Mouse (Mus musculus) heart, postnatal 0 days (tissue): ENCODE data around the gene Wwp2. TPM values are rescaled to one million over a fixed set of nuclear protein-coding genes. Genes with fewer than 3 reads are reported as not detected.
A peak's percentile ranks its signal among the peaks of the same experiment; 100 is the strongest.

ENCODE experiments used
- ATAC-seq: fragments of 200-750 bp; cut with Nextera tagmentation; 2 replicates; pipeline ENCODE4 v1.8.0; 2017; ENCODE audit warnings: low read depth, moderate number of reproducible peaks, moderate library complexity; ENCODE audit not compliant: insufficient read depth
- DNase-seq: peaks from one replicate; pipeline ENCODE4 v3.0.0-alpha.2; 2016; ENCODE audit warnings: low spot score
- H3K27ac ChIP-seq: fragments of 300-500 bp; sonication (generic); 2 replicates; pipeline ENCODE4 v1.5.1; 2014; ENCODE audit warnings: low read depth, mild to moderate bottlenecking
- H3K27me3 ChIP-seq: fragments of 300-500 bp; sonication (generic); 2 replicates; pipeline ENCODE4 v1.6.1; 2014; ENCODE audit warnings: low read length, mixed read lengths; ENCODE audit not compliant: control insufficient read depth, insufficient read depth
- H3K36me3 ChIP-seq: fragments of 300-500 bp; sonication (generic); replicated peaks from 2 replicates; pipeline ENCODE4 v1.6.1; 2014; ENCODE audit warnings: low read length, mixed read lengths; ENCODE audit not compliant: control insufficient read depth, insufficient read depth
- H3K4me1 ChIP-seq: fragments of 300-500 bp; sonication (generic); 2 replicates; pipeline ENCODE4 v1.6.1; 2014; ENCODE audit warnings: antibody characterized with exemption; ENCODE audit not compliant: control insufficient read depth, insufficient read depth
- H3K4me2 ChIP-seq: fragments of 300-500 bp; sonication (generic); 2 replicates; pipeline ENCODE4 v1.6.1; 2014; ENCODE audit warnings: low read depth, mild to moderate bottlenecking, low read length, moderate library complexity
- H3K4me3 ChIP-seq: fragments of 300-500 bp; sonication (generic); 2 replicates; pipeline ENCODE4 v1.5.1; 2014; ENCODE audit warnings: low read depth, low read length
- H3K9ac ChIP-seq: fragments of 300-500 bp; sonication (generic); replicated peaks from 2 replicates; pipeline ENCODE4 v1.6.1; 2014; ENCODE audit warnings: low read depth, low read length, mixed read lengths
- H3K9me3 ChIP-seq: fragments of 300-500 bp; sonication (generic); replicated peaks from 2 replicates; pipeline ENCODE4 v1.6.1; 2016; ENCODE audit warnings: low read length; ENCODE audit not compliant: control insufficient read depth
- CTCF ChIP-seq: IDR thresholded peaks from 2 replicates; pipeline ENCODE4 v1.5.1; 2016; ENCODE audit warnings: antibody characterized with exemption, control low read depth, low read depth
- EP300 ChIP-seq: IDR thresholded peaks from 2 replicates; pipeline ENCODE4 v1.6.1; 2016; ENCODE audit warnings: antibody characterized with exemption, low read depth
- WGBS: fragments of 180-500 bp; shearing (Covaris S2); extraction: QIAGEN DNeasy Blood & Tissue Kit; methylation state at CpG from one replicate; pipeline ENCODE4 v1.1.7; 2014; 5-methylcytosine and 5-hydroxymethylcytosine counted together
- polyA plus RNA-seq: library from polyadenylated mRNA; unstranded; fragments of >200 nt; fragmentation: Nextera tagmentation; extraction: Ambion mirVana; gene quantifications from 2 replicates; pipeline ENCODE4 v1.2.1, GENCODE M21; 2015
- total RNA-seq: library from RNA; depleted of rRNA; stranded (reverse); fragments of >200 nt; gene quantifications from 2 replicates; pipeline ENCODE4 v1.2.3, GENCODE M21; 2014; ENCODE audit warnings: low replicate concordance

Gene Wwp2
- total and polyA plus RNA-seq, 2 experiments from 2014 or later = 20.4 to 40.5 TPM

DNA sequence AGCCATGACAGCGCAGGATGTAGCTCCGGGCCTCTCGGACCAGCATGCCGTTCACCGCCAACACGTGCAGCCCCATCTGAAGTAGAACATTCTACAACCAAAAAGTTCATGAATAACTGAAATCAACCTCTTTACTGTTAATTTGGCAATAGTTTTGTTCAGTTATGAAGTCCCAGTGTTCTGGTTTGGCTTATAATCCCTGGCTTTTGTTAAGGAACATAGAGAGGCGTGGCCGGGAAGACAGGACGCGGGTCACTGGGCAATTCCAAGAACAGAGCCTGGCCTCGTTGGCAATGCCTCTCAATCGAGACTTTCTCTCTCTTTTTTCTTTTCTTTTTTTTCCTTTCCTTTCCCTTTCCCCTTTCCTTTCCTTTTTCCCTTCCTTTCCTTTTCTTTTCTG, 19.2 kb upstream of the Wwp2 start:
- no peaks in the 10 kb centered on the region for H3K27me3 ChIP-seq
- WGBS = 90% methylated on average over 12 of the region's 12 CpGs
- DNase-seq (no peak), ATAC-seq (no peak)
- H3K9ac ChIP-seq = no peak overlapping the region
- H3K9me3 ChIP-seq = no peaks in the 10 kb centered on the region
- H3K36me3 ChIP-seq = peaks cover 96% of the 10 kb centered on the region
- no peaks in the 10 kb centered on the region for H3K4me1 ChIP-seq
- H3K4me3 ChIP-seq = no peak overlapping the region
- no peak overlapping the region for H3K4me2 ChIP-seq
- TF ChIP-seq CTCF (no peak), EP300 (no peak)
- no peak overlapping the region for H3K27ac ChIP-seq

DNA sequence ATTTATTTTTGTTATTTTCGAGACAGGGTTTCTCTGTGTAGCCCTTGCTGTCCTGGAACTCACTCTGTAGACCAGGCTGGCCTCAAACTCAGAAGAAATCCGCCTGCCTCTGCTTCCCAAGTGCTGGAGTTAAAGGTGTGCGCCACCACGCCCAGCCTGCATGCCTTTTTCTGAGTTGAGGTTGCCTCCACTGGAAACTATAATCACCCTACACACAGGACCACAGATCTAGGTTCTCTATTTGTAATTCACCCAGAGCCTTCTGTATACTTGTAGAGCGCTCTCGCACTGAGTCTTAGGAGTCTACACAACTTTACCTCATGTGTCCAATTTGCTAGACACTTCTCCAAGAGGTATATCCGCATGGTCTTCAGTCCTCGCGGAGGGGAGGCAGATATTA, 12.0 kb upstream of the Wwp2 start:
- peak overlapping the region; percentile 65 for H3K27ac ChIP-seq
- H3K4me2 ChIP-seq = peak overlapping the region; percentile 87
- no peaks in the 10 kb centered on the region for H3K9me3 ChIP-seq
- H3K9ac ChIP-seq = peak overlapping the region; percentile 80
- DNase-seq (no peak), ATAC-seq (0 out of 2 replicates have a peak, but pooled peaks have one; percentile 2)
- peaks cover 37% of the 10 kb centered on the region for H3K36me3 ChIP-seq
- peaks cover 9% of the 10 kb centered on the region; the same call in 1 of the 2 replicates for H3K4me1 ChIP-seq
- no peaks in the 10 kb centered on the region for H3K27me3 ChIP-seq
- WGBS = 24% methylated on average over 9 of the region's 9 CpGs
- peak overlapping the region; percentile 62 for H3K4me3 ChIP-seq
- TF ChIP-seq EP300 = no peak
- TF ChIP-seq CTCF = no peak

DNA sequence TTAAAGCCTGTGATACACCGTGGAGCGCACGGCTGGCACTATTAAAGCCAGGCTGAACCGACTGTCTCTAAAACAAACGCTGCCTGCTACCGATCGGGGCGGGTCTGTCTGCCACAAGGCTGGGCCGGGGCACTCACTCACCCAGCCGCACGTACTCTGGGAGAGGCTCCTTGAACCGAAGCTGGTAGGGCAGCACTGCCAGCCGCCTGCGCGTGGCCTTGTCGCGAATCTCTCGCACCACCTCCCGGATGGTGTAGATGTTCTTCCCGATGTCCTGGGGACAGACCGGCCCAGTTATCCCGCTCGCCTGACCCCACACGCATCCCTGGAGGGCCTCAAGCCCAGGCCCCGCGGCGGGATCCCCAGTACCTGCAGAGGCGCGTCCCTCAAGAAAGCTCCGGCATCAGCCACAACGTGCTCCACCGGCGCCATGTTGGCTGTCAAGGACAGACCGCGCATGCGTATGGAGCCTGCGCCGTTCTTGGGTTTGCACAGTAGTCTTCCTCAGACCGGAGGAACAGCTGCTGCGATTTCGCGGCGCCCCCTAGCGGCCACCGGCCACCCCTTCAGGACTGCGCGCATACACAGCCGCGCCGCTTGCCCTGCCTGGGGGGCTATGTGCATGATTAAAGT, 11.5 kb upstream of the Wwp2 start, which contains the start of gene Nob1:
Nob1 (minus strand) TSS at position 455 of the 633 bp plus-strand sequence.
- no peaks in the 10 kb centered on the region for H3K27me3 ChIP-seq
- peak within 1 kb of the TSS; percentile 62 for H3K4me3 ChIP-seq
- peak within 1 kb of the TSS; percentile 87 for H3K4me2 ChIP-seq
- peak; percentile 98 for TF ChIP-seq CTCF
- TF ChIP-seq EP300 = no peak
- no peaks in the 10 kb centered on the region for H3K9me3 ChIP-seq
- H3K36me3 ChIP-seq = peaks cover 32% of the 10 kb centered on the region
- DNase-seq (peak; percentile 97), ATAC-seq (peak; percentile 98)
- WGBS = under 1% methylated on average over 50 of the region's 50 CpGs
- peaks cover 9% of the 10 kb centered on the region; the same call in 1 of the 2 replicates for H3K4me1 ChIP-seq
- peak within 1 kb of the TSS; percentile 80 for H3K9ac ChIP-seq
- H3K27ac ChIP-seq = peak within 1 kb of the TSS; percentile 65

DNA sequence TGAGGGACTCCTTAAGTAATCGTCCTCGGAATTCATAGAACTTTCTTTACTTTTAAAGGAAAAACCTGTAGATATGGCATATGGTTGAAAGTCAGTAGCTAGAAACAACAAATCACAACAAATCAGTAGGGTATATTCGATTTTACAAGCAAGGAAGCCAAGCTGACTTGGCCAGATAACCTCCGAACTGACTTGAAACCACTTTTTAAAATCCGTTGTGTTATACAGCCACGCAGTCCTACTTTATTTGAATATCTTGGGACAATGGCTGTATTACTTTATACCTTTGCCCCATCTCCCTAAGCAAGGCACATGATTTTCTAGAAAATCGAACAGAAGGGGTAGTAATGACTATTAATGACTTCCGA, 11.0 kb upstream of the Wwp2 start:
- H3K36me3 ChIP-seq = peaks cover 27% of the 10 kb centered on the region
- peaks cover 9% of the 10 kb centered on the region; the same call in 1 of the 2 replicates for H3K4me1 ChIP-seq
- WGBS = 45% methylated on average over 8 of the region's 8 CpGs
- DNase-seq = no peak
- no peak overlapping the region for H3K9ac ChIP-seq
- H3K4me3 ChIP-seq = peak overlapping the region; percentile 62; the same call in 1 of the 2 replicates
- no peak for TF ChIP-seq EP300
- no peak for TF ChIP-seq CTCF
- ATAC-seq = no peak
- H3K27me3 ChIP-seq = no peaks in the 10 kb centered on the region
- peak overlapping the region; percentile 87; the same call in 1 of the 2 replicates for H3K4me2 ChIP-seq
- H3K27ac ChIP-seq = no peak overlapping the region
- no peaks in the 10 kb centered on the region for H3K9me3 ChIP-seq

DNA sequence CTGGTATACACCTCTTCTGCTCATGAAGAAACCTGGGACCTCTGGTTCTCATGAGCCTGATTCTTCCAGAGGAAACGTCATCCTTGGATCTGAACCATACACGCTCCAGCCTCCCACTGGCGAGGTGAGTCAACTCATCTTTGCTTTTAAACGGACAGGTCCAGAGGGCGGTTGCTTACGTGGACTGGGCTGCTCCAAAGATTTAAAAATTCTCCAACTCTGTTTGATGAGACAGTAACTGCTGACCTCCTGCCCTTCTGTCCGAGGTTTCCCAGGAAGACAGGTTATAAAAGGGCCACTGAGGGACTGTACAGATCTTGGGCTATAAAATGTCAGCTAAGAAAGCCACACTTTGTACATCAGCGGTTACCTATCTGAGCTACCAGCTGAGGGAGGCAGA, 5.3 kb upstream of the Wwp2 start:
- Histone ChIP-seq H3K27me3 (no peaks in the 10 kb centered on the region), H3K36me3 (no peaks in the 10 kb centered on the region), H3K4me2 (no peak overlapping the region), H3K9ac (no peak overlapping the region), H3K9me3 (no peaks in the 10 kb centered on the region), H3K4me3 (no peak overlapping the region), H3K27ac (no peak overlapping the region), H3K4me1 (no peaks in the 10 kb centered on the region)
- TF ChIP-seq EP300 = no peak
- no peak for TF ChIP-seq CTCF
- 76% methylated on average over 8 of the region's 8 CpGs for WGBS
- ATAC-seq (no peak), DNase-seq (no peak)

DNA sequence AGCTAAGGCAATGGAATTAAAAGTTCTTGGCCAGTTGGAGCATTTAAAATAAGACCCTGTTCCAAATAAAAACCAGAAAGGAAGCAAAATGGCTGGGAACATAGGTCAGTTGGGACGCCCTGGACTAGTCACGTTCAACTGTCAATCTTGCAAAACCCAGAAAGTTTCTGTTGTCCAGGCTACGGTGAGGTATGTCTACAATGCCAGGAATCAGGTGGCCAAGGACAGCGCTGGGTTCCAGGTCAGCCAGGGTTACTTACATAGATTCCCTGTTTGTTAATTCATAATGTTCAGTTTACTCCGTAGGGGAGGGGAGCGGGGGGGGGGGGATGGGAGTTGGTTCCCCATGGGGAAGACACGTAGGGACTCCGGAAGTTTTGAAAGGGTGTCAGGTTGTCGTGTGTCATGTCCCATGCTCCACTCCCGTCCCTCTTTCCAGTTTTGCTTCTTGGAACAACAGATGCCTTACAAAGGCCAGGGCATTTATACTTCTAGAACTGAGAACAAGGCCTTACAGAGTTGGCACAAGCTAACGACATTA, 674 bp upstream of the Wwp2 start:
- Histone ChIP-seq H3K4me3 (peak overlapping the region; percentile 97), H3K27ac (no peak overlapping the region), H3K36me3 (no peaks in the 10 kb centered on the region), H3K4me2 (peak overlapping the region; percentile 80), H3K9ac (peak overlapping the region; percentile 90; the same call in 1 of the 2 replicates), H3K27me3 (no peaks in the 10 kb centered on the region), H3K4me1 (peaks cover 6% of the 10 kb centered on the region; the same call in 1 of the 2 replicates), H3K9me3 (no peaks in the 10 kb centered on the region)
- TF ChIP-seq EP300 (no peak), CTCF (no peak)
- DNase-seq (no peak), ATAC-seq (0 out of 2 replicates have a peak, but pooled peaks have one; percentile 1)
- 30% methylated on average over 11 of the region's 11 CpGs for WGBS
